Mouse (Mus musculus): ENCODE measurements around the gene Arhgap31.

GRCm38 (mm10) chr16:38728576-38729132 is 15.6 kb upstream of the Arhgap31 start:
- TF ChIP-seq CTCF (IDR thresholded peaks at IDR 0.05; ENCODE audit: low read depth) (no peak), EP300 (IDR thresholded peaks at IDR 0.05; ENCODE audit: low read depth) (no peak)

Measured in liver, postnatal 0 days (tissue).